Mouse (Mus musculus) cerebellum, postnatal 36 days (tissue): ENCODE measurements around the gene Pef1.

ENCODE experiments used
- DNase-seq, 2 experiments: peaks; one replicate each; pipeline ENCODE4 v3.0.0; 2021 to 2022; ENCODE audit warnings: mixed read lengths in 2 of 2

Pef1 gene

GRCm38 (mm10) chr4:130141786-130142185 is 39.4 kb downstream of the Pef1 start:
- no peak for DNase-seq

GRCm38 (mm10) chr4:130148405-130148804 is 46.0 kb downstream of the Pef1 start:
- no peak for DNase-seq

- DNase-seq: no peak
Measured at GRCm38 (mm10) chr4:130154250-130154649, 51.9 kb downstream of the Pef1 start.

- DNase-seq: no peak
Measured at GRCm38 (mm10) chr4:130156812-130157371, 54.5 kb downstream of the Pef1 start.

- DNase-seq: no peak
Measured at GRCm38 (mm10) chr4:130161349-130161748, 59.0 kb downstream of the Pef1 start.

GRCm38 (mm10) chr4:130163391-130163861 is 61.1 kb downstream of the Pef1 start:
- no peak for DNase-seq

GRCm38 (mm10) chr4:130164121-130164520 is 61.8 kb downstream of the Pef1 start:
- DNase-seq: no peak

- no peak for DNase-seq
Measured at GRCm38 (mm10) chr4:130166061-130166460, 63.7 kb downstream of the Pef1 start.

- no peak for DNase-seq
Measured at GRCm38 (mm10) chr4:130166592-130166991, 64.2 kb downstream of the Pef1 start.

- DNase-seq: no peak
Measured at GRCm38 (mm10) chr4:130167321-130167720, 65.0 kb downstream of the Pef1 start.

- no peak for DNase-seq
Measured at GRCm38 (mm10) chr4:130167814-130168213, 65.5 kb downstream of the Pef1 start.

- DNase-seq: peak in 1 of 2 experiments; percentile 24
Measured at GRCm38 (mm10) chr4:130168280-130169183, 66.2 kb downstream of the Pef1 start.

- no peak for DNase-seq
Measured at GRCm38 (mm10) chr4:130169411-130169971, 67.1 kb downstream of the Pef1 start.

- DNase-seq: no peak
Measured at GRCm38 (mm10) chr4:130170362-130170761, 68.0 kb downstream of the Pef1 start.

GRCm38 (mm10) chr4:130171951-130172765 is 69.8 kb downstream of the Pef1 start:
- no peak for DNase-seq

- DNase-seq: no peak
Measured at GRCm38 (mm10) chr4:130173060-130173822, 70.9 kb downstream of the Pef1 start.

GRCm38 (mm10) chr4:130173911-130174311 is 71.6 kb downstream of the Pef1 start:
- peak; percentile 31 to 56 for DNase-seq

GRCm38 (mm10) chr4:130174335-130175031 is 72.1 kb downstream of the Pef1 start:
- peak in 1 of 2 experiments; percentile 21 for DNase-seq

- no peak for DNase-seq
Measured at GRCm38 (mm10) chr4:130175072-130175711, 72.8 kb downstream of the Pef1 start, which contains the start of gene Tinagl1. Gene Tinagl1 (minus strand): TSS chr4:130175122.

- no peak for DNase-seq
Measured at GRCm38 (mm10) chr4:130176156-130176720, 73.9 kb downstream of the Pef1 start.
